Mouse (Mus musculus) megakaryocyte, embryonic 14.5 days (primary cell): ENCODE data around the gene Etl4.

Source experiments
- FLI1 ChIP-seq: IDR thresholded peaks from 2 replicates; pipeline ENCODE4 v1.6.1; 2012; ENCODE audit warnings: low read length, inconsistent platforms, mixed read lengths
- GATA1 ChIP-seq: IDR thresholded peaks from 3 replicates; pipeline ENCODE4 v1.6.1; 2012; ENCODE audit warnings: mixed read lengths, low read length, inconsistent platforms, borderline replicate concordance

GRCm38 (mm10) chr2:20290982-20291740, 381.6 kb downstream of the Etl4 start:
- TF ChIP-seq GATA1 (no peak), FLI1 (no peak)
